Mouse (Mus musculus) erythroblast, embryonic 14.5 days (primary cell): ENCODE measurements around the gene Hrh1.

ENCODE experiments used
- GATA1 ChIP-seq: IDR thresholded peaks from 2 replicates; pipeline ENCODE4 v1.6.1; 2012; ENCODE audit warnings: low read length, inconsistent platforms, mixed read lengths
- TAL1 ChIP-seq: IDR thresholded peaks from 3 replicates; pipeline ENCODE4 v1.6.1; 2012; ENCODE audit warnings: low read length, inconsistent platforms, mixed read lengths

GRCm38 (mm10) chr6:114479644-114480410, 82.1 kb downstream of the Hrh1 start:
- TF ChIP-seq TAL1 (no peak), GATA1 (no peak)
